ENCODE assay signal across 18 mouse cellular contexts in the genomic region with DNA sequence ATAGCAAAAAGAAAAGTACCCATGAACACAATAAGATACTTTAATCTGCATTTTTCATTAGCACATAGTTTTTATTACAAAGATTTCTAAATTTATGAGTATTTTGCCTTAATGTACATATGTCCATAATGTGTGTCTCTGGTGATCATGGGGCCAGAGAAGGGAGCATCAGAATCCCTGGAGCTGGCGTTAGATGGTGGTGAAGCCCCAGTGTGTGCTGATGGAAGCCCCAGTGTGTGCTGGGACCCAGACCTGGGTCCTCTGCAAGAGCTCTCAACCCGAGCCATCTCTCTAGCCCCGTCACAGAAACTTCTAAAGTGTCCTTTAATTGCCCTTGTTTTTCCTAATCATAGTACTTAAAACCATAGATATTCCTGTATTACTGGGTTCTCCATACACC. TPM values are rescaled to one million over a fixed set of nuclear protein-coding genes. Genes with fewer than 3 reads are reported as not detected.
"Had no signal": no experiment of that assay in that cellular context is flagged by ENCODE, and none has a peak within 500 bp of the region (broad histone marks: within the 10 kb centered on the region; RNA-seq: fewer than 3 reads in every experiment).

No protein-coding gene starts in this region.

- H3K27ac ChIP-seq: neural tube, embryonic 12.5 days; neural tube, embryonic 13.5 days; neural tube, embryonic 15.5 days; stomach, embryonic 15.5 days; stomach, postnatal 0 days had no signal

- H3K27me3 ChIP-seq: neural tube, embryonic 12.5 days; neural tube, embryonic 13.5 days; neural tube, embryonic 15.5 days; stomach, embryonic 15.5 days had no signal

- H3K9ac ChIP-seq: neural tube, embryonic 12.5 days; neural tube, embryonic 13.5 days; neural tube, embryonic 15.5 days; stomach, embryonic 15.5 days had no signal

- DNase-seq: retina, postnatal 1 day; right cerebral cortex, adult 18-20 months; right cerebral cortex, postnatal 14 days; right cerebral cortex, postnatal 25 days; right cerebral cortex, postnatal 4 days; spleen, adult 18-20 months; thymus, adult 18-20 months; thymus, adult 2 months; thymus, postnatal 14 days; thymus, postnatal 25 days; thymus, postnatal 36 days; thymus, postnatal 4 days had no signal

- H3K4me1 ChIP-seq: neural tube, embryonic 12.5 days; stomach, embryonic 15.5 days had no signal

- H3K9me3 ChIP-seq: neural tube, embryonic 12.5 days; neural tube, embryonic 13.5 days; neural tube, embryonic 15.5 days; stomach, embryonic 15.5 days had no signal

- H3K4me3 ChIP-seq: neural tube, embryonic 12.5 days; neural tube, embryonic 13.5 days; neural tube, embryonic 15.5 days; stomach, embryonic 15.5 days had no signal

RNA-seq across cellular contexts. Expression of gene Agbl2, which starts 43.2 kb away (rescaled TPM):
- total RNA-seq: neutrophil, adult 5-6 weeks had no signal
